Mouse (Mus musculus) MN1 (cell line): ENCODE measurements at regions not wholly inside any gene's neighbourhood (a gene's known extent, or its start where the extent isn't known, plus 50 kb on each side); places are given as distances from the start of the nearest gene placed in this dataset.

Source experiments
- DNase-seq: peaks from one replicate; pipeline ENCODE4 v3.0.0-alpha.2; 2016; ENCODE audit warnings: low spot score

DNA sequence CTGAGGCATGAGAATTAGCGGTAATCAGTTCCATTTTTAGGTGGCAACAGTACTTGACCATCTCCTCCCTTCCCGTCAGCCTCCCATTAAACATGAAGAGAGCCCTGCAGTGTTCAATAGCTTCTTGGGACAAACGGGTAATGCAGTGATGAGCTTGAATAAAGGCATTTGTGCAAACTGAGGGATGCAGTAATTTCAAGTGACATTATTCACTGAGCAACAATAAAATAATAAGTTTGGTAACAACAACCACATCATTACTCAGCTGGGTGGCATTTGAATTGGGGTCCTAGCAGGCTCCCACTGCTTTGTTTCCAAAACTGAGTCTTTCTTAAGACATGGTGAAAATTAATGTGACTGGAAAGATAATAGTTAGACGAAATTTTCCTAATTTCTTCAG lies 315.2 kb upstream of the C030005K15Rik start:
- DNase-seq: no peak

DNA sequence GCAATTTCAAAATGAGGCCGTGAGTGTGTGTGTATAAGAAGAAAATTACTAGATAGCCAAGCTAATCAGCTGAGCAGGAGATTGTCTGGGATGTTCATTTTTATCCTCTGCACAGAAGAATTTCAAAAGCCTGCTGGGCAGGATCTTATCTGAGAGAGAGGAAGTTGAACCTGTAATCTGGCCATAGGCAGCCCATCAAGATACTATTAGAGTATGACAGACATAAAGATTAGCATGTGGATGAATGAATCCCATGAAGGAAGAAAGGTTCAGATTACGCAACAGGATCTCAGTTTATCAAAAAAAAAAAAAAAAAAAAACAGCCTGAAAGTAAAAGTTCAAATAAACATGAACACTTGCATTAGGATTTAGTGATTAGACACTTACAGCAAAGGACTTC lies 317.3 kb upstream of the C030005K15Rik start:
- no peak for DNase-seq

DNA sequence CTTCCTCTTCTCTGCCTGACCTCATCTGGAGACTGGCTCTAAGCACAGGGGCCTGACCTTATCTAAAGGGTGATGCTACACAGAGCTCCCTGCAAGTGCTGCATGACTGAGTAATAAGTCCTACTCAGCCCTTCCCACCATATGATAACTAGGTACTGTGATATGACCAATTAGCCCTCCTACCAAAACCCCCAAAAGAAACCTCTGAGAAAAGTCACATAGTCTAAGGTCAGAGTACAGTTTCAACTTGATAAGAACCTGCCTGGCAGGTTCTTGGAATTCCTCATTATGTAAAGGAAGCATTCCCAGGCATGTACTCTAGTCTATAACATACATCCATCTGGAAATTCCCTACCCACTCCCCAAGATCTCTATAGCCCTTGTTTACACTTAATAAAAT lies 318.0 kb upstream of the C030005K15Rik start:
- DNase-seq: no peak

DNA sequence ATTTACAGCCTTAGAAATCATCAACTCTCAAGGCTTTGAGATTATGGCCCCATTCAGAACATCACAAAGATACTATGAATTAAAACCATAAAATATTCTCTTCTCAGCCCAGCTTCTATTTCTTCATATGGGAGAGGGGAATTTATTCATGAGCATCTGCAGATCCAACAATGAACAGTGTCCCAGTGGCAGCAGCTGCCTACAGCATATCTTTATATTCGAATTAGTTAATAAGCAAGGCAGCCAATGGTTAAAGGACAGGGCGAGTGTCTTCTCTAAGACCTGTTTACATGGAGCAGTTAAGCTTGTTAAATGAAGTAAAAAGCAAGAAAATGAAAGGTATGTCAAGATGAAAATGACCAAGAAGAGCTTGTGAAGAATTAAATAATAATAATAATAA lies 346.9 kb upstream of the C030005K15Rik start:
- no peak for DNase-seq

DNA sequence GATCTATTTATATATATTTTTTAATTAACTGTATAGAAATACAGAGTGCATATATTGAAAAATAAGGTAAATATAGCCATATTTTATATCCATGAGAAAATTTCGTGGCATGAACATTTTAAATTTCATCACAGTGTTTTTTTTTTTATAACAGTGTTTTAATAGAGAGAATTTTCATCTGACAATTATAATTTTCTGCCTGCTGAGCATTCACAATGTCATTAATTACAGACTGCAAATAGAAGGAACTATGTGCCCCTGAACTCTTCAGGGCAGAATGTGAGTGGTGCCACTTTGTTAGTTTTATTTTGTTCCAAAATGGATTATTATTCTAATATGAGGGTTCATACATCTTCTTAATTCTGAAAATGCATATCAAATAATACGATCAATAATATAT lies 358.3 kb upstream of the C030005K15Rik start:
- DNase-seq: no peak

DNA sequence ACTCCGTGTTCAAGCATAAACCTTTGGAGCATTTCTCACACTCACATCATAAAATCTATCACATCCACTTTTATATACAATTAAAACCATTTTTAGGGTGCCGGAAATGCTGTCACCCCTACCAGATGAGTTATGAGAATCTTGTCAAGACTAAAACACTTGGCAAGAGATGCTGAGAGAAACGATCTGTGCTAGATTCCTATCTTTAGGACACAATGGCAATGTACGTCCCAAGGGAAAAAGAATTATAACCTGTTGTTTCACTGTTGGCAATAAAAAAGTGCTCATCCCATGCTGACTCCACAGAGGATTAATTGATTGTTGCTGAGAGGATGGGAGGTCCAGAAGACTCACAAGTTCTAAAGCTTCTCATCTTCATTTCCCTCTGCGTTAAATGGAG lies 389.7 kb upstream of the C030005K15Rik start:
- no peak for DNase-seq

DNA sequence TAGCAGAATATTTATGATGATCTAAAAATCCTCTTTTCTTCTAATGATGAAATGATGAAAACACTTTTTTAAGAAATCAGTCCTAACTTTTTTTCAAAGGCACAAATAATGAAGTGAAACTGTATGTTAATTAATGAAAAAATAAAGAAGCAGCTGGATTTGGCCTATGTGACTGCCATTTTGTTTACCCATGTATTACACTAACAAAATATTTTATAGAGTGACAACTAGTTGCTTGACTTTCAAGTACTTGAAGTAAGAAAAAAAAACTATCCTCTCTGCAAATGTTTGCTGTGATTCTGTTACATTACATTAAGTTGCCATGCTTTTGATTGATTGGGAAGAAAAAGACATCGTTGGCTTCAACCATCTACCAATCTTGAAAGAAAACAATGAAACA lies 399.2 kb upstream of the C030005K15Rik start:
- no peak for DNase-seq

DNA sequence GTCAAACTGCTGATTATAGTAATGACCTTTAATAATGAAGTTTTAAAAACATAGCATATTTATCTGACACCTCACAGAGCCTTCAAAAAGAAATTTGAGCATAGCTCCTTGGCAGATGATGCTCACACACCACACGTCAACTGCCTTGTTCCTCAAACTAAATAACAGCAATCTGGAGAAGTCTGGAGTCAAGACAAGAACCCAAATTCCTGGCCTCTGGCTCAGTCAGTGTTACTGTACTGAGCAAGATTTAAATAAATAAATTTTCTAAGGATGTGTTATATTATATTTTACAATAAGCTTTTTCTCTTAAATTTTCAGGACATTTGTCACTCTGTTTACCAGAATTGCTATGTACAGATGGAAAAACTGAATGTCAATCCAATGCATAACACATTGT lies 408.5 kb upstream of the C030005K15Rik start:
- DNase-seq: no peak

DNA sequence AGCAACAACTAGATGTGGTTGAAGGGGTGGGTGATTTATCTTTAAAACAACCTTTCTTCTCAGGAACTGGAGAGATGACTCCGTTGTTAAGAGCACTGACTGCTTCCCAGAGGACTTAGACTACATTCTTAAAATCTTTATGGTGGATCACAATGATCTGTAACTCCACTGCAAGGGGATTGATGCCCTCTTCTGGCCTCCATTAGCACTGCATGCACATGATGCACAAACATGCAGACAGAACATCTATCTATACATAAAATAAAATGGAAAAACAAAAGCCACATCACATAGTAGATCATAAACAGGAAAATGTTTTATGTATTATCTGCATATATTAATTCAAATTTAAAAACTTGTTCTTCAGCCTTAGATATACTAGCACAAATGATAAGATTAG lies 419.2 kb upstream of the C030005K15Rik start:
- DNase-seq: no peak

DNA sequence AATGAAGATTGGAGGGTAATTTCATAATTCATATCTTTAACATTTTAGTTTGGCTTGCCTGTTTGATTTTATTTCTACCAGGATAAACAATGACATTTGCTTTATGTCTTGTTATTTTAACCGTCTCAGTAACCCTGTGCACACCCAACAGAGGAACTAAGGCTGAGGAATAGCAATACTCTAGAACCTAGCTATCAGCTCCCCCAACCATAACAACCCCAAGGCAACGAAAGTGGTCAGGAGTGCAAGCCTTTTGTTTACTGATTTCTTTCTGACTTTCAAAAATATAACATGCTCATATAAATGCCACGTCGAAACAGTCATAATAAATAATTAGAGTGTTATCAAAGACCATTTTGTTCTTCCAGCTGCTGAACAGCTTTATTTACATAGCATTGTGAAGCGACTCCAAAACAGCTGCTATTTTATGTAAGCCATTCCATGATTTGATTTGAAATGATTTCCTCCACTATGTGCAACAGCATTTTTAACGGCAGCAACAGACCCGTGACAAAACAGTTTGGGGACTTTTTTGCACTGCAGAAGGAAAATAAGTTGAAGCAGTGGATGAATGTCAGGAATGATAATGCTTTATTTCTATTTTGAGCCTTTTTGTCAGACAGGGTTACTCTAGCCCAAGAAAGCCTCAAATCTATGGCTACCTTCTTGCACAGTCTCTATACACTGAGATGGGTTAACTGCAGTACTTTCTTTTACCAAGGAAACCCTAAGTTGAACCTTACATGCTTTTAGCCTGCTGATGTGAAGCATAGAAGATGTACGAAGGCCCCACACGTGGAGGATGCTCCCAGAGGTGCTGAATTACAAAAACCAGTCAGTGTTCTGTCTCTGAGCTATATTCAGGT lies 420.7 kb upstream of the C030005K15Rik start:
- no peak for DNase-seq

DNA sequence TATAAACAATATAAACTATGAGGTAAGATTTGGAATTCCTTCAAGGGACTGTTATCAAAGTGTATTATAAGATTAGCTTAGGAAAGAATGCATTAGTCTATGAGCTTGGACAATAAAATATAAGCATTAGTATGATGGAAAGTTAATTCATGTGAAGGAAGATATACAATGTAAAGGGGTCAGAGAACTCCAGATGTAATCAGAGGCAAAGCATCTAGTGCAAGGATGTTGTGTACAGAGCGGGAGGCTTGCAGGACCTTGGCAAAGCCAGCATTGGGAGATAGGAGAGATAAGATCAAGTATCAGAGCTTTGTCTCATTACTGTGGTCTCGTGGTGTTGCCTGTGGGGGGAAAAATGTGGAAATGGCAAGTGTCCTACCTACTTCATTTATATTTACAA lies 429.4 kb upstream of the C030005K15Rik start:
- no peak for DNase-seq

DNA sequence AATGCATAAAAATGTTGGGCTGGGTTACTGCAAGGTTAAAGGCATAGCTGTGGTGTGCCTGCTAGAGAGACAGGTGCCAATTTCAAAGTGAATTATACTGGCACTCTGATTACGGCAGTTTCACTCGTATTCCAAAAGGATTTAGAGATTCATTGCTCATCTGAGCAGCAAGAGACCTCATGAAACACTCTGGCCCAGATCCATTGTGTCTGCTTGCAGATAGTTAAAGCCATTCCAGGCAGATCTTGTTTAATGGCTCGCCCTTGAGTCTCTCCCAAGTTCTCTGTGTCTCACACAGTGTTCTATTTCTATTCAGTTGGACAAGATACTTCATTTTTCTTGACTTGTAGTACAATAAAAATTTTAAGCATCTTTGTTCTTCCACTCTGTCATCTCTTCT lies 459.1 kb upstream of the C030005K15Rik start:
- DNase-seq: no peak

DNA sequence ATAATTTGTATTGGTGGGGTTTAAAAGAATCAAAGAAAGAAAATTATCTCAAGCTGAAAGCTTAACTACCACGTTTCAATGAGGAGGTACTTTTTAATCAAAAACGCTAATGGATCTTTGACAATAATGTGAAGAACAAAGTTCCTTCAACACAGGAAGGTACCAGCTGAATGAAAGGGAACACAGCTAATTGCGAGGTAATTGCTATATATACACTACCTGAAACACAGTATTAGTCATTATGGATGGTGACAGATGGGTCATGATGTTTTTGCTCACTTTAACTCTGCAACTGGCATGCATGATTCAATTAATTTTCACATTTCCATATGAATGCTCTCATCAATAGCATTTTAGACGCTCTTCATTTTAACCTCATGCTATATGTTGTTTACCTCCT lies 470.3 kb upstream of the C030005K15Rik start:
- DNase-seq: no peak

DNA sequence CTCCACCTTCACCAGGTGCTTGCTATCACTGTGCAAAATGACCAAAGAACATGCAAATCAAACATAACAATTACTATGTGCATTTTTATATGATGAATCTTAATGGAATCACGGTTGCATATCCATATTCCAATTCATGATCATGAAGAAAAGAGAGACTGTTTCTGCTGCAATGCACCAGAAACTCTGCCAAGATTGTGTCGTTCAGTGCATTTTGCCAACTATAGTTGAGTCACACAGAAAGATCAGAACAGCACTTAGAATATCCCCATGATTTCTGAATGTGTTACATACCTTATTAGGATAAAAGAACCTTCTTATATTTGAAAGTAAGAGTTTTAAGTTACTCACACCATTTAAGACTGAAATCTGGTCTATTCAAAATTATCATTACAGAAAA lies 483.7 kb upstream of the C030005K15Rik start:
- no peak for DNase-seq

DNA sequence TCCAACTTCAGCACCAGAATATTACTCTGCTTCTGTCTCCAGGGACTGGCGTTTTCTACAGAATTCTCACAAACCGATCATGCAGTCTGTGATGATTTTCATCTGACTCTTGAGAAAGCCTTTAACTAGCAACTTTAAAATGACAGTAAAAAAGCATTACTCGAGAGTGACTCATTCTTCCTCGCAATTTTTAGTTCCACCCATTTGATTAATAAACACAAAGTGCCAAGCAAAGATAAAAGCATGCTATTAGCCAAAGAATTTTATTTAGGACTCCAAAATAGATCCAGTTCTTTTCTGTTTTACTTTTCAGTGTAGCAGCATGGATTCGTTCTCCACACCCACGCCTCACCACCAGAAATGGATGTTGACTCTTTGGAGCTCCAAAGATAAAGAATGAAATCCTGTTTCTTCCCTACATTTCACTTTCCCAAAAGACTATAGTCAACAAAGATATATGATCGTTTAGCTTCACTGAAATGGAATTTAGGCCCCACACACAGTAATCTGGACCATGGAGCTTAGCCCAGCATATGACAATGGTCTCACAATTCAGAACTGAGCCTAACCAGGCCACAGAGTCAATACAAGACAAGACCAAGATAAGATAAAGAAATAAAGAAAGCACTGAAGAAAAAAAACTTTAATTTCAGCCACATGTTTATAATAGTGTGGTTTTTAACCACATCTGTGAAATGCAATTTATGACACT lies 486.5 kb upstream of the C030005K15Rik start:
- no peak for DNase-seq

DNA sequence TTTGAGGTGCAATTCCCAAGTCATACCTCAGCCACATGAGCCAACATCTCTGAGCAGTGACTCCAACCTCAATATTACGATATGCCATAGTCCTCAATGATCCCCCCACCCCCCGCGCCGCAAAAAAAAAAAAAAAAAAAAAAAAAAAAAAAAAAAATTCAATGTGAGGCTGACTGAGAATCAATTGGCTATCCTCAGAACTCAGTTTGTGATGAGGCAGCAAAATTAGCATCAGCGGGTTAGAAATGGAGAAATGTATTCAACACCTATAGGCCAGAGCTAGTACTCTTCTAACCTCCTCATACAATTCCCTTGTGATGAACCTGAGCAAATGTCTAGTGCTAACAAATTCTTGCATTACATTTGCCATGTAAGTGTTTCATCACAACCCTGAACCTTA lies 504.5 kb upstream of the C030005K15Rik start:
- DNase-seq: no peak

DNA sequence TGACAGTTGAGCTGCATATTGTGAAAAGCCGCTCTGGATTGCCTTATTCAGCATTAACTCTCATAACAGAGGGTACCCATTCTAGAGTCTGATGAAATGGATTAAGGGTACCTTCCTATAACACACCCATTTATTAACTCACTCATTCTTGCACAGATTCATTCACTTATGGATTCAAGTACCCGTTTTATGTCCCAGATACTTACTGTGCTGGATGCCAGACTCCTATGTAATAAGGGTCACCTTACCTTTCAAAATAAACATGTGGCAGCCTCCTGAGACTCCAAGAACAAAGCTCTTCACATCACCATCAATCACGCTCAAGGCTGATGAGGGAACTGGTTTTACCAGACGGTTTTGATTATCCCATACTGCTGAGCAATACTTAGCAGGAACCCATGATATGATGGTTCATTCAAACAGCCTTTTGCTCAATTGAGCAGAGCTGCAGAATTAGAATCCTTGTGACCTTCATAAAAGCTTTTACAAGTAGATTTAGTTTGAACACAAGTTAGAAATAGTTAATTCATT lies 505.2 kb upstream of the C030005K15Rik start:
- no peak for DNase-seq

DNA sequence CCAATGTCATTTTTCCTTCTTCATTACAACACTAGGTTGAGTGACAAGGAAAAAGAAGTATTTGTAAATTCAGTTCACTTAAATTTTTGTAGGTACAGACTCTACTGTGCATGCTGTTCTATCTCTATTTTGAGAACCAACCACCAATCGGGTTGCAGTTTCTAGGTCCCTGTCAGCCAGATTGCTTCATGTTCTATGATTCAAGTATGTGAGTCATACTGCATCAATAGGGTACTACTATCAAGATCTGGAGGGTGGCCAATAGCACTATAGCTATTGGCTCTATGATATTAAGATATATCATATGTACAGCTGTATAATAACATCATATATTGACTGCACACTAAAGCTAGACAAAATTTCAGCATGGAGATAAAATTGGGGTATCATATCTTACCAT lies 521.8 kb upstream of the C030005K15Rik start:
- DNase-seq: no peak

DNA sequence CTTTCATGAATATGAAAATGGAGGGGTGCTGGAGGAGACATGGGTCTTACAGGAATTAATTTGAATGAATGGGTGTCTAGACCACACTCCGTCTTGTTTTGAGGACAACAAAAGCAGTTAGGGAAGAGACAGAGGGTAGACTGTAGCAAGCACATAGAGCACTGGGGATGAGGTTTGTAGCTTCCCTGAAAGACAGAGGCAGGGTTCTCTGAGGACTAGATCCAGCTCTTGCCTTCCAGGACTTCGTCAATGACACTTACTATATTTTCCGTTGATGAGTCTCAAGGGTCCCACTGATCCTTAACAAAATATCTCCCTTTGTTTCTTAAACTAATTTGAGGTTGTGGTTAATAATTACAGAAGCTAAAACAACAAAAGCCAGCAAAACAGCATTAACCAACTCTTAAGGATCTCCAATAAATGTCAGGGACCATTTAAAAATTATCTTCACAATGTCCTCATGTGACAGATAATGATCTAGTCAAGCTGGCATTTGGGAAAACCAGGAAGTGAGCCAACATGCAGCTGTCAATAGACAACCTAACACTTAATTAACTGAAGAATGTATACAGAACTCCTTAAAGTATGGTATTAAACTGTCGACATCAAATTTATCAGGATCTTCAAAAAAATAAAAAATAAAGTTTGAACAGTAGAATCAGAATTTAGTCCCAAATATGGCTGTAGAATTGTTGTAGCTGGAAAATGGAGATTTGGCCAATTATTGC lies 531.6 kb upstream of the C030005K15Rik start:
- DNase-seq: peak; percentile 35

DNA sequence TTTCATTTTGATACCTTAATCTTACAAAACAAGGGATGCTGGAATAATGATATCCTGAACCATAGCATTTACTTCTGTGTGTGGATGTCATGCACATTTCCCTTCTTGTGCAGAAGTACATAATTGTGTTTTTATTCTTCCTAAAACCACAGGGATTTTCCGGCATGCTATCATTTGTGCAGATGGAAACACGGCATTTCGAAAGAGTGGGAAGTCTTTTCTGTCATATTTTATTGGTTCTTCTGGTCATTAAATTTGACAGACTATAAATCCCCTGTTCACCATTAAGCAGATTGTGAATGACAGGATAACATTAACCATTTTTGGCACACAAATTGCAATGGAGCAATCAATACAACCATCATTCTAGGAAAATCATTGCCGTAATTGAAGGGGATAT lies 532.7 kb upstream of the C030005K15Rik start:
- no peak for DNase-seq

DNA sequence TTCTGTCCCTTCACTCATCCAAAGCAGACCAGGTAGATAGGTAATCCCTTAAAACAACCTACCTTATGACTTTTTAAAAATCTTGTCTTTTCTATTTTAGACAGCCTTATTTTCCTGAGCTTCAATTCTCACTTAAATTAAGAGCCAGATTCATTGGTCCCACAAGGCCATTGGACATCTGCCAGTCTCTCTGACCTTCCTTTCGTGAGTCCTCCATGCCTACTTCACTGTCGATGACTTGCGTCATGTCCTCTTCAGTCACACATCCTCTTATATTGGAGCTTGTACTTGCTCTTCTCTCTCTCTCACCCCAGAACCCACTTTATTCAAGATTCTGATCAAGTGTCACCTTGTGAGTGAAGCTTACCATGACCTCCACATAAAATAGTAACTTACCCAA lies 542.0 kb upstream of the C030005K15Rik start:
- DNase-seq: no peak

DNA sequence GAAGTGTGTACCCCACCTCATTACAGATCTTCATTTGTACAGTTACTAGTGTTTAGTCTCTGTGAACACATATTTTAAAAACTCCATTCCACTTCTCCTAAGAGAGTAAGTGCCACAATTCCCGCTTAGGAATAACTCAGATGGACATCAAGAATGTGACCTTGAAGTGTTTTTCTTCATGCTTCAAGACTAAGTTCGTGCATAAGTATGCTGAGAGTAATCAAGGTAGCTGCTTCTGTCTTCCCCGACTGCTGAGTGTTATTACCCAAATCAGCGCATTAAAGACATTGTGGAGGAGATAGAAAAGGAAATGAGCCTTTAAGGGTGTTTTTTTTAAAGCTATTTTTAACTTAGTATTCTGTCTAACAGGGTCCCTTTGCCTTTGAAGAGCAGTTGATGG lies 565.1 kb upstream of the C030005K15Rik start:
- no peak for DNase-seq

DNA sequence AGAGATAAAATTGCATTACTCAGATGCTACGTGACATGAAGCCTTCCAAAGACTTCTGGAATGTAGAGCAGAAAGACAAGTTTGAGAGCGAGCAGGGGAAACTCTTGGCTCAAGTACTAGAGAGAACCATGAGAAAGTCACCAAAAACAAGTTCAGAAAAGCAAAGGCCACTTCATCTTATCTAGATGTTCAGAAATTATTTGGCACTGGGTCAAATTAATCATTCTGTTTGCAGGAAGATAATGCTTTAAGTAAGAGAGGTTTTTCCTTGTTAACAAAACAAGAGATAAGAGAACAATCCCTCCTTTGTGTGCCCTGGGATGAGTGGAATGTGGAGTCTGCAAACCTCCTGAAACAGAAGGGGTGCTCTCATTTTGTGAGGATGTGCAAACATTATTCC lies 565.6 kb upstream of the C030005K15Rik start:
- DNase-seq: no peak
